Mouse (Mus musculus) gastrocnemius, adult 2 months (tissue): ENCODE data around the gene Mrgbp. TPM values are rescaled to one million over a fixed set of nuclear protein-coding genes. Genes with fewer than 3 reads are reported as not detected.
A peak's percentile ranks its signal among the peaks of the same experiment; 100 is the strongest.

Experiments used
- DNase-seq: peaks from one replicate; pipeline ENCODE4 v3.0.0; 2022
- H3K27ac ChIP-seq: fragments of 200-600 bp; 2 replicates; pipeline ENCODE4 v1.8.1; 2022; ENCODE audit warnings: mild to moderate bottlenecking
- H3K4me3 ChIP-seq: fragments of 200-600 bp; 2 replicates; pipeline ENCODE4 v1.8.1; 2022; ENCODE audit warnings: mild to moderate bottlenecking, moderate library complexity
- CTCF ChIP-seq: fragments of 200-600 bp; IDR thresholded peaks from 2 replicates; pipeline ENCODE4 v1.8.1; 2022; ENCODE audit warnings: antibody characterized with exemption, mild to moderate bottlenecking, moderate library complexity
- intact Hi-C: fragments of 180-260 bp; cut with DNase I; formaldehyde crosslinking; loops from one replicate; pipeline ENCODE4 v1.15.1; 2025
- long read RNA-seq, 2 experiments: library from polyadenylated mRNA; stranded (forward); transcript quantifications; one replicate each; pipeline ENCODE4 v2.0.0; 2021
- total RNA-seq, 2 experiments: library from RNA; stranded (reverse); gene quantifications; 2 replicates each; pipeline ENCODE4 v1.2.3; 2021

Mrgbp gene
- 1 to 10 TPM; 4.1 to 5.2 TPM for total RNA-seq
- long read RNA-seq, experiment 1, partial matches to known transcripts: 0 of 8 reads
- long read RNA-seq, experiment 1, other reads (novel, unspliced or antisense): 5 of 8 reads
- long read RNA-seq, experiment 2, partial matches to known transcripts: 0 of 5 reads
- long read RNA-seq, experiment 2, other reads (novel, unspliced or antisense): 4 of 5 reads

DNA sequence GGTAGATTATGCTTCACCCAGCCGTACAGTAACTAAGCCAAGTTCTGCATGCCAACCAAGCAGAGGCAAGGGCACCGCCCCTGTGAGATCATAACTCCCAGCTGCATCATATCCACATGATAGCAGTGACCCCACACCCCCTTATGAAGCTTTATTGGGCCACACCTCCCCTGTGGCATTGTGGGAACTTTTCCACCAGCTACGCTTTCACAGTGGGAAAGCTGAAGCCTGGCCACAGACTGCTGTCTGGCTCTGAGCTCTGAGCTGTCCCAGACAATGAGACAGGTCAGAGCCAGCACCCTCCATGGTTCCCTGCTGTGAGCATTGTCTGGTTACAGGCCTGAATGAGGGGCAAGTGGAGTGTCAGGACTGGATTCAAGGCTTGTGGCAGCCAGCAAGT, at the start of gene Mrgbp:
Gene Mrgbp, plus strand, starts transcription at position 303 of the 400 bp plus-strand sequence.
- DNase-seq: no peak
- Histone ChIP-seq H3K4me3 (no peak within 1 kb of the TSS), H3K27ac (peak within 1 kb of the TSS; percentile 98; the same call in 1 of the 2 replicates)
- intact Hi-C loops: loop anchor here (5.0 to 10.0 kb wide), 2 partner anchors 166 to 306 kb away; partner anchors contain the start of gene Cables2
- TF ChIP-seq CTCF: no peak

- TF ChIP-seq CTCF: no peak
- Histone ChIP-seq H3K4me3 (no peak overlapping the region), H3K27ac (no peak overlapping the region)
- DNase-seq: no peak
- intact Hi-C loops: no loop called here
These were observed 49.3 kb upstream of the Mrgbp start for GRCm38 (mm10) chr2:180531671-180532385.

DNA sequence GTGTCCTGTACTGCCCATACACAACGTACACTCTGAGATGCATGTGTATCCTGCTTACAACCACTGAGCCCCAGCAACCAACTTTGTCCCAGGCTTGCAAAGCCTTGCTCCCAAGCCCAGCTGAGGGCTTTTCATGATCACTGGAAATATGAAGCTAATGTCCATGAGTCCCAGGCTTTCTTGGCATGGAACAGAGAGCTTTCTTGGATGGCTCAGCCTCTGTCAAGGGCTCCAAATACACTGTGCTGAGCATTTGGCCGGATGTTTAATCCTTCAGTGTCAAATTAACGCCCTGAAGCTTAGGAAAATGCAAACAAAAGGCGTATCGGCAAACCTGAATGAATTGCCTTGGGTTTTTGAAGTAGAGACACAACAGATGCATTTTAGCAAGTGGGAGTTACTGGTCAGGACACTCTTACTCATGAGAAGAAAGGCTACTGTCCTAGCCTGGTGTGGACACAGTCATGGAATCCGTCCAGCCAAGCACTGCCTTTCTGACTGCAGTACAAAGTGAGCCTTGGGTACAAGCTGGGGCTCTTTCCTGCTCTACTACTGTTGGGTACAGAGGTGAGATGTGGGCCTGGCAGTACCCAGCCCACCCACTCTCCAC, 48.6 kb upstream of the Mrgbp start:
- Histone ChIP-seq H3K4me3 (no peak overlapping the region), H3K27ac (no peak overlapping the region)
- intact Hi-C loops: no loop called here
- TF ChIP-seq CTCF: no peak
- peak; percentile 43 for DNase-seq

DNA sequence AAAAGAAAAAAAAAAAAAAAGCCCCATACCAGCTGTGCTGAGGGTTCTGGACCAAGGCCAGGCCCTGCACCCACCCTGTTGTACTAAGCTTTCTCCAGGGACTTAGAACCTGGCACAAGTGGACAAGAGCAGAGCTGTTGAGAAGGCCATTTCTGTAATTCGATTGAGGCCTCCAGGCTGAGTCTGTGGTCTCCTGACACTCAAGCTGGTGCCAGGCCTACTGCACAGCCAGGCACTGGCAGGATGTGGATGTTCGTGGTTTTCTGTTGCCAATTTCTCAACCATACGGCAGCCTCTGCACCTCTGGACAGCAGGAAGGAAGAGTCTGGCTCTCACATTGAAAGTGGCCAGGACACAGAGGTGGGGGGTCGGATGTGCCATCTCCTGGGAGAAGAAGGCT, 47.9 kb upstream of the Mrgbp start:
- Histone ChIP-seq H3K27ac (no peak overlapping the region), H3K4me3 (no peak overlapping the region)
- intact Hi-C loops: no loop called here
- no peak for TF ChIP-seq CTCF
- no peak for DNase-seq

DNA sequence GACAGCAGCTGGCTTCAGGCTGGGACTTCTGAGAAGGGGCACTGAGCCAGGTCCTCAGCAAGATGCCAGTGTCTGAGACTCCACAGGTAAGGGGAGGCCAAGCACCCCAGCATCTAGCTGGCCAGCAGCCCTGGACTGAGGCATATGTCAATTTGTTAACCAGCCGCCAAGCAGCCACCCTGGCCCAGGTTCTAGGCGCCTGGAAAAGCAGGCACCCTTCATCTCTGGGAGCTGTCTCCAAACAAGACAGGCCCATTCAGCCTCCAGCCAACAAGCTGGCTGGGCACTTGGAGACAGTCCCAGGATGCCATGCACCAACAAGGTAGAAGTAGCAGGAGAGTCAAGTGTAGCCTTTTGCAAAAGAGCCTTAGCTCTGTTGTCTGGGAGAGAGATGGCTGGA, 37.4 kb upstream of the Mrgbp start:
- Histone ChIP-seq H3K4me3 (no peak overlapping the region), H3K27ac (no peak overlapping the region)
- intact Hi-C loops: no loop called here
- no peak for TF ChIP-seq CTCF
- no peak for DNase-seq

- Histone ChIP-seq H3K4me3 (no peak overlapping the region), H3K27ac (no peak overlapping the region)
- intact Hi-C loops: no loop called here
- DNase-seq: no peak
- no peak for TF ChIP-seq CTCF
These were observed 36.1 kb upstream of the Mrgbp start for GRCm38 (mm10) chr2:180545046-180545445.

DNA sequence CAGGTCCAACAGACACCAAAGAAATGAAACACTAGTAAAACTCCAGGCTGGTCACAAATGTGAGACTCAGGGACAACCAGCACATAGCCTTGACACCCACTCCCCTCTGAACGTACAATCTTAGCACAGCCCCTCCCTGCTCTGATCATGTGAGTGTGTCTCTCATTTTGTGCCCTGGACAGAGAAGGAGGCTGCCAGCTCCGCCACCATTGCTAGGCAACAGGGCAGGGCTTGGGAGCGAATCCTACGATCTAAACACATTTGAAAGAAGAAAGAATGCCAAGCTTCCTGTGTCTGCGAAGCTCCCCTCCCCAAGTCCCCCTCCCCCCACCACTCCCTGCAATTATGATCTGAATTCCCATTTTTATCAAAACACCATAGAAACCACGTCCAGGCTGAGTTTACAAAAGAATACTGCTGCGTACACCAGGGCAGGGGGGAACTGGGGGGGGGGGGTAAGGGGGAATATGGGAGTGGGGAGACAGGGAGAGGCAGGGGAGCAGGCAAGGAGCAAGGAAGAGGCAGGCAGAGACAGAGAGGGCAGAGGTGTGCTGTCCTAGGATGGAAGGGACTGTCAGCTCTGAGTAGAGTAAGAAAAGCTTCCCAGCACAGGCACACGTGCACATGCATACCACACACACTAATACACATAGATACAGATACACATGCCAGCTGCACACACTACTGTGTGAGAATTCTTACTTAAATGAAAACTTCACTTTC, 33.6 kb upstream of the Mrgbp start:
- no peak for TF ChIP-seq CTCF
- Histone ChIP-seq H3K27ac (no peak overlapping the region), H3K4me3 (no peak overlapping the region)
- intact Hi-C loops: no loop called here
- no peak for DNase-seq

DNA sequence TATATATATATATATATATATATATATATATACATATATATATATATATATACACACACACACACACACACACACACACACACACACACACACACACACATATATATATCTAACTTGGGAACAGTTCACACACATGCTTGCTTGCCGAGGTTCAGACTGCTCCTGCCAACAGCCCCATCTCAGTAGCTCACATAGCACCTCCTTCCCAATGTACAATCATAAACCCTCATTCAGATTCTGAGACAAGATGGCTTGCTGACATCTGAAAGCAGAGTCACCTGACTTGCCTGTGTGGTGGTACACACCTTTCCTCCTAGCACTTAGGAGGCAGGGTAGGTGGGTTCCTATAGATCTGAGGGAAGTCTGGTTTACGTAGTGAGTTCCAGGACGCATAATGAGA, 28.8 kb upstream of the Mrgbp start:
- DNase-seq: no peak
- no peak overlapping the region for H3K4me3 ChIP-seq
- TF ChIP-seq CTCF: no peak
- intact Hi-C loops: no loop called here
- no peak overlapping the region for H3K27ac ChIP-seq

GRCm38 (mm10) chr2:180555219-180555618, 25.9 kb upstream of the Mrgbp start:
- Histone ChIP-seq H3K4me3 (no peak overlapping the region), H3K27ac (no peak overlapping the region)
- peak; percentile 28; the same call in 1 of the 2 replicates for TF ChIP-seq CTCF
- no peak for DNase-seq
- intact Hi-C loops: no loop called here

DNA sequence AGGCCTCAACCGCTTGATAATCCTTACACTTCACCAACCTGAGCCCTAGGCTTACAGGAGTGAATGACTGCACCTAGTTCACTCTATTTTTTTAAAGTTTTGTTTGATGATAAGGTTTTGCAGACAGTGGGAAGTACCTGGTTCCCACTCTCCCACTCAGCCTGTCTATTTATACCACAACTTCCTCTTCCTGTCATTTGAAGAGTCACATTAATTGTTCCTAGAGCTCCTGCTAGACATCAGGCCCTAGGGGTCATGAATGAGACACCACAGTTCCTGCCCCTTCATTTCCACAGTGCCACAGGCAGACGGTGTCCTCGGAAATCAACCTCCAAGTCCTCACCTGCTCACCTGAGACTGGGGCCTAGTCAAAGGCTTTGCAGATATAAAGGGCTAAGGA, 24.6 kb upstream of the Mrgbp start:
- intact Hi-C loops: no loop called here
- no peak for TF ChIP-seq CTCF
- Histone ChIP-seq H3K4me3 (no peak overlapping the region), H3K27ac (no peak overlapping the region)
- DNase-seq: no peak

GRCm38 (mm10) chr2:180560245-180560644, 20.9 kb upstream of the Mrgbp start:
- H3K4me3 ChIP-seq: no peak overlapping the region
- TF ChIP-seq CTCF: peak; percentile 60
- intact Hi-C loops: loop anchor here (5.0 kb wide), 1 partner anchor 88 kb away; no protein-coding TSS in a partner anchor
- H3K27ac ChIP-seq: no peak overlapping the region
- no peak for DNase-seq

GRCm38 (mm10) chr2:180562146-180562545, 19.0 kb upstream of the Mrgbp start:
- intact Hi-C loops: loop anchor here (5.0 kb wide), 1 partner anchor 90 kb away; no protein-coding TSS in a partner anchor
- H3K27ac ChIP-seq: no peak overlapping the region
- no peak for TF ChIP-seq CTCF
- no peak for DNase-seq
- H3K4me3 ChIP-seq: no peak overlapping the region

DNA sequence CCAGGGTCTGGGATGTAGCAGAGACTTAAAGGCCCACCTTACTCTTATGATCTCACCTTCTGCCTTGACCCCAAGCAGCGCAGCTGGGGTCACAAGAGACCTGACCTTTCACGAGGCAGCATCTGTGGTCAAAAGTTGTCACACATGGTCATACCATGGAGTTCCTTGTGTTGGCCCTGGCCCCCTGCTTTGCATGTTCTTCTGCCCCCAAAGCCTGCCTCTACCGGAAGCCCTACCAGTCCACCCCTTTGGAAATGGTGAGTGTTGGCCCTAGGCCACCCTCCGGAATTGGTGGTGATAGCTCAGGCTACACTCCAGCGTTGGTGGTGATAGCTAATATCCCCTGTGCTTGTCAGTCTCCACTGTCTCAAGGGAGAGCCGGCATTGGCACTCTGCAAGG, 17.8 kb upstream of the Mrgbp start:
- DNase-seq: no peak
- H3K27ac ChIP-seq: no peak overlapping the region
- H3K4me3 ChIP-seq: no peak overlapping the region
- intact Hi-C loops: loop anchor here (5.0 kb wide), 1 partner anchor 91 kb away; no protein-coding TSS in a partner anchor
- TF ChIP-seq CTCF: no peak
